Mouse (Mus musculus) ovary, postnatal 14 days (tissue): ENCODE measurements around the gene Robo4.

Source experiments
- DNase-seq: peaks from one replicate; pipeline ENCODE4 v3.0.0; 2022; ENCODE audit warnings: low spot score

Gene Robo4

GRCm38 (mm10) chr9:37402501-37402900 is 804 bp downstream of the Robo4 start:
- DNase-seq: no peak

GRCm38 (mm10) chr9:37403011-37403410 is 1.3 kb downstream of the Robo4 start:
- no peak for DNase-seq

- no peak for DNase-seq
Observed at GRCm38 (mm10) chr9:37406372-37406771, 4.7 kb downstream of the Robo4 start.

GRCm38 (mm10) chr9:37407850-37408502 is 6.3 kb downstream of the Robo4 start:
- DNase-seq: no peak

GRCm38 (mm10) chr9:37409698-37410445 is 8.2 kb downstream of the Robo4 start:
- DNase-seq: no peak

GRCm38 (mm10) chr9:37412989-37413388 is 11.3 kb downstream of the Robo4 start:
- DNase-seq: no peak

- DNase-seq: no peak
Observed at GRCm38 (mm10) chr9:37414666-37415065, 13.0 kb downstream of the Robo4 start.

GRCm38 (mm10) chr9:37418791-37419190 is 17.1 kb downstream of the Robo4 start:
- DNase-seq: no peak

- DNase-seq: peak; percentile 66
Observed at GRCm38 (mm10) chr9:37420676-37421075, 19.0 kb downstream of the Robo4 start.

- no peak for DNase-seq
Observed at GRCm38 (mm10) chr9:37421239-37421638, 19.5 kb downstream of the Robo4 start.

- DNase-seq: no peak
Observed at GRCm38 (mm10) chr9:37429326-37429725, 27.6 kb downstream of the Robo4 start.

- DNase-seq: peak; percentile 79
Observed at GRCm38 (mm10) chr9:37430582-37430981, 28.9 kb downstream of the Robo4 start.

GRCm38 (mm10) chr9:37432026-37432666 is 30.4 kb downstream of the Robo4 start:
- DNase-seq: no peak

- DNase-seq: no peak
Observed at GRCm38 (mm10) chr9:37432720-37433421, 31.2 kb downstream of the Robo4 start, which contains the start of gene Robo3. TSS of gene Robo3 (minus strand) at chr9:37433246.

GRCm38 (mm10) chr9:37433823-37434560 is 32.3 kb downstream of the Robo4 start:
- no peak for DNase-seq

GRCm38 (mm10) chr9:37434932-37435331 is 33.2 kb downstream of the Robo4 start:
- no peak for DNase-seq

GRCm38 (mm10) chr9:37435616-37436015 is 33.9 kb downstream of the Robo4 start:
- no peak for DNase-seq

- DNase-seq: no peak
Observed at GRCm38 (mm10) chr9:37437772-37438735, 36.4 kb downstream of the Robo4 start.

GRCm38 (mm10) chr9:37452401-37452800 is 50.7 kb downstream of the Robo4 start:
- no peak for DNase-seq

- no peak for DNase-seq
Observed at GRCm38 (mm10) chr9:37453328-37453727, 51.6 kb downstream of the Robo4 start.
